Mouse (Mus musculus): ENCODE measurements around the gene Suz12.

GRCm38 (mm10) chr11:80046856-80047255 lies 54.0 kb downstream of the Suz12 start:
- TF ChIP-seq CTCF (IDR thresholded peaks at IDR 0.05; ENCODE audit: extremely low read depth, insufficient read length, insufficient replicate concordance, low read depth, low read length): no peak
- no peak for TF ChIP-seq POLR2A (IDR thresholded peaks at IDR 0.05; ENCODE audit: low read depth, low read length)
